Mouse (Mus musculus) midbrain, embryonic 16.5 days (tissue): Measurements from ENCODE around the gene Eef1akmt3. TPM values are rescaled to one million over a fixed set of nuclear protein-coding genes. Genes with fewer than 3 reads are reported as not detected.
A peak's percentile ranks its signal among the peaks of the same experiment; 100 is the strongest.

Experiments
- ATAC-seq: fragments of 200-750 bp; cut with Nextera tagmentation; 2 replicates; pipeline ENCODE4 v1.8.0; 2017; ENCODE audit warnings: moderate TSS enrichment
- H3K27ac ChIP-seq: fragments of 300-500 bp; sonication (generic); 2 replicates; pipeline ENCODE4 v1.5.1; 2014; ENCODE audit warnings: mild to moderate bottlenecking, low read length, mixed read lengths
- H3K27me3 ChIP-seq: fragments of 300-500 bp; sonication (generic); 2 replicates; pipeline ENCODE4 v1.6.1; 2014; ENCODE audit warnings: low read depth, low read length, mixed read lengths; ENCODE audit not compliant: control insufficient read depth, insufficient read depth
- H3K36me3 ChIP-seq: fragments of 300-500 bp; sonication (generic); 2 replicates; pipeline ENCODE4 v1.6.1; 2014; ENCODE audit warnings: mild to moderate bottlenecking, low read length, moderate library complexity, mixed read lengths; ENCODE audit not compliant: control insufficient read depth, insufficient read depth
- H3K4me1 ChIP-seq: fragments of 300-500 bp; sonication (generic); 2 replicates; pipeline ENCODE4 v1.6.1; 2014; ENCODE audit warnings: mild to moderate bottlenecking, low read length, mixed read lengths; ENCODE audit not compliant: control insufficient read depth, insufficient read depth
- H3K4me2 ChIP-seq: fragments of 300-500 bp; sonication (generic); 2 replicates; pipeline ENCODE4 v1.6.1; 2014; ENCODE audit warnings: mild to moderate bottlenecking, low read length, mixed read lengths
- H3K4me3 ChIP-seq: fragments of 300-500 bp; sonication (generic); 2 replicates; pipeline ENCODE4 v1.5.1; 2014; ENCODE audit warnings: low read depth, mild to moderate bottlenecking, low read length, moderate library complexity, mixed read lengths
- H3K9ac ChIP-seq: fragments of 300-500 bp; sonication (generic); 2 replicates; pipeline ENCODE4 v1.6.1; 2014; ENCODE audit warnings: low read depth, low read length, mixed read lengths
- H3K9me3 ChIP-seq: fragments of 300-500 bp; sonication (generic); replicated peaks from 2 replicates; pipeline ENCODE4 v1.6.1; 2014; ENCODE audit warnings: mild to moderate bottlenecking, low read length, mixed read lengths; ENCODE audit not compliant: control insufficient read depth, poor library complexity, severe bottlenecking
- WGBS: fragments of 180-500 bp; shearing (Covaris S2); extraction: QIAGEN DNeasy Blood & Tissue Kit; methylation state at CpG from one replicate; pipeline ENCODE4 v1.1.7; 2014; 5-methylcytosine and 5-hydroxymethylcytosine counted together
- polyA plus RNA-seq: library from polyadenylated mRNA; unstranded; fragments of >200 nt; fragmentation: Nextera tagmentation; extraction: Ambion mirVana; gene quantifications from 2 replicates; pipeline ENCODE4 v1.2.1, GENCODE M21; 2015

Eef1akmt3 gene
- polyA plus RNA-seq, 1 experiment from 2014 or later = 0.21 TPM

GRCm38 (mm10) chr10:127048608-127049394 lies 7.5 kb upstream of the Eef1akmt3 start:
- H3K36me3 ChIP-seq = no peaks in the 10 kb centered on the region
- no peaks in the 10 kb centered on the region for H3K9me3 ChIP-seq
- peaks cover 4% of the 10 kb centered on the region; the same call in 1 of the 2 replicates for H3K4me1 ChIP-seq
- no peak overlapping the region for H3K4me2 ChIP-seq
- H3K27ac ChIP-seq = no peak overlapping the region
- 5% methylated on average over 35 of the region's 35 CpGs for WGBS
- H3K4me3 ChIP-seq = no peak overlapping the region
- H3K9ac ChIP-seq = 0 out of 2 replicates have a peak overlapping the region, but pooled peaks have one; percentile 21
- ATAC-seq = no peak
- H3K27me3 ChIP-seq = peaks cover 43% of the 10 kb centered on the region

GRCm38 (mm10) chr10:127047954-127048353 lies 6.6 kb upstream of the Eef1akmt3 start, which contains the start of gene Cyp27b1:
Gene Cyp27b1 (plus strand): TSS chr10:127048250.
- Histone ChIP-seq H3K4me3 (no peak within 1 kb of the TSS), H3K27me3 (peaks cover 43% of the 10 kb centered on the region), H3K4me1 (peaks cover 4% of the 10 kb centered on the region; the same call in 1 of the 2 replicates), H3K27ac (no peak within 1 kb of the TSS), H3K36me3 (no peaks in the 10 kb centered on the region), H3K9ac (0 out of 2 replicates have a peak within 1 kb of the TSS, but pooled peaks have one; percentile 21), H3K9me3 (no peaks in the 10 kb centered on the region), H3K4me2 (no peak within 1 kb of the TSS)
- no peak for ATAC-seq
- 31% methylated on average over 5 of the region's 5 CpGs for WGBS

GRCm38 (mm10) chr10:127043187-127043586 lies 1.9 kb upstream of the Eef1akmt3 start:
- no peaks in the 10 kb centered on the region for H3K36me3 ChIP-seq
- H3K4me2 ChIP-seq = no peak overlapping the region
- H3K9me3 ChIP-seq = no peaks in the 10 kb centered on the region
- H3K27ac ChIP-seq = no peak overlapping the region
- no peak overlapping the region for H3K4me3 ChIP-seq
- H3K4me1 ChIP-seq = peaks cover 12% of the 10 kb centered on the region
- 52% methylated on average over 6 of the region's 6 CpGs for WGBS
- ATAC-seq = no peak
- H3K27me3 ChIP-seq = peaks cover 12% of the 10 kb centered on the region
- H3K9ac ChIP-seq = no peak overlapping the region

- Histone ChIP-seq H3K9ac (peak overlapping the region; percentile 79), H3K4me1 (peaks cover 12% of the 10 kb centered on the region), H3K4me2 (peak overlapping the region; percentile 97), H3K4me3 (peak overlapping the region; percentile 91), H3K27me3 (peaks cover 6% of the 10 kb centered on the region), H3K9me3 (no peaks in the 10 kb centered on the region), H3K36me3 (no peaks in the 10 kb centered on the region), H3K27ac (no peak overlapping the region)
- WGBS = 18% methylated on average over 5 of the region's 5 CpGs
- ATAC-seq = no peak
These were observed 1.3 kb upstream of the Eef1akmt3 start for GRCm38 (mm10) chr10:127042468-127043115.

- H3K9me3 ChIP-seq = no peaks in the 10 kb centered on the region
- H3K27me3 ChIP-seq = peaks cover 4% of the 10 kb centered on the region
- peaks cover 12% of the 10 kb centered on the region for H3K4me1 ChIP-seq
- H3K4me3 ChIP-seq = peak overlapping the region; percentile 91
- peak overlapping the region; percentile 63 for H3K27ac ChIP-seq
- H3K36me3 ChIP-seq = no peaks in the 10 kb centered on the region
- WGBS = under 1% methylated on average over 44 of the region's 44 CpGs
- ATAC-seq = peak; percentile 87
- H3K9ac ChIP-seq = peak overlapping the region; percentile 79
- H3K4me2 ChIP-seq = peak overlapping the region; percentile 97
These were observed 543 bp upstream of the Eef1akmt3 start for GRCm38 (mm10) chr10:127041774-127042338.

- no peaks in the 10 kb centered on the region for H3K36me3 ChIP-seq
- H3K9ac ChIP-seq = peak overlapping the region; percentile 79
- peak overlapping the region; percentile 91 for H3K4me3 ChIP-seq
- peaks cover 12% of the 10 kb centered on the region for H3K4me1 ChIP-seq
- ATAC-seq = no peak; the same call in 1 of the 2 replicates
- H3K9me3 ChIP-seq = no peaks in the 10 kb centered on the region
- H3K27ac ChIP-seq = no peak overlapping the region
- WGBS = 1% methylated on average over 20 of the region's 20 CpGs
- H3K27me3 ChIP-seq = peaks cover 4% of the 10 kb centered on the region
- peak overlapping the region; percentile 97 for H3K4me2 ChIP-seq
These were observed 621 bp downstream of the Eef1akmt3 start for GRCm38 (mm10) chr10:127040569-127041214.

GRCm38 (mm10) chr10:127037641-127038040 lies 3.7 kb downstream of the Eef1akmt3 start:
- Histone ChIP-seq H3K27me3 (peaks cover 4% of the 10 kb centered on the region), H3K4me1 (peaks cover 10% of the 10 kb centered on the region), H3K4me2 (no peak overlapping the region), H3K9ac (no peak overlapping the region), H3K36me3 (no peaks in the 10 kb centered on the region), H3K27ac (no peak overlapping the region), H3K9me3 (no peaks in the 10 kb centered on the region), H3K4me3 (no peak overlapping the region)
- no peak for ATAC-seq
- 74% methylated on average over 12 of the region's 12 CpGs for WGBS

- WGBS = 86% methylated on average over 12 of the region's 12 CpGs
These were observed 5.0 kb downstream of the Eef1akmt3 start for GRCm38 (mm10) chr10:127036273-127036672.

More at GRCm38 (mm10) chr10:127036273-127036672, 5.0 kb downstream of the Eef1akmt3 start:
- Histone ChIP-seq H3K4me2 (no peak overlapping the region), H3K9me3 (no peaks in the 10 kb centered on the region), H3K4me1 (peaks cover 6% of the 10 kb centered on the region; the same call in 1 of the 2 replicates), H3K27me3 (peaks cover 4% of the 10 kb centered on the region), H3K4me3 (no peak overlapping the region), H3K27ac (no peak overlapping the region), H3K36me3 (no peaks in the 10 kb centered on the region), H3K9ac (no peak overlapping the region)
- ATAC-seq = no peak
